Mouse (Mus musculus) lung, postnatal 25 days (tissue): ENCODE measurements around the gene Wdr13.
"Not testable (repeated sequence)": the region's sequence is repeated elsewhere in the genome, so short reads cannot be mapped to it uniquely, and the experiment has no call there.

ENCODE experiments used
- DNase-seq: peaks from one replicate; pipeline ENCODE4 v3.0.0; 2022; ENCODE audit warnings: low spot score

Gene Wdr13

DNA sequence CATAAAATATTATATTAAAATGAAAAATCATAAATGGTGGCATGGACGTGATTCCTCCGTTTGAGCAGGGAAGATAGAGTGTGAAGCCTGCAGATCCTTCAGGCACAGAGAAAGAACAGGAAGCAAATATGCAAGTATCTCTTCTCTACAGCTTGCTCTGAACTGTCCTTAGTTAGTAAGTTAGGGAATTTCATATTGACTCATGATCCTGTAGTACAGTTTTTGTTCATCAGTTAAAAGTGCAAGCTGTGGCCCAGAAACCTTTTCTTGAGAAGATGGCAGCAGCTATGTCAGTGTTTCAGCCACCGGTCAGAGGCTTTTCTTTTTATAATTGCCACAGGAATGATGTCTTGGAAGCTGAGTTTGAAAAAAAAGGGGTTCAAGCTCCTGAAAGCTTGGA is 27.7 kb downstream of the Wdr13 start:
- no peak for DNase-seq

DNA sequence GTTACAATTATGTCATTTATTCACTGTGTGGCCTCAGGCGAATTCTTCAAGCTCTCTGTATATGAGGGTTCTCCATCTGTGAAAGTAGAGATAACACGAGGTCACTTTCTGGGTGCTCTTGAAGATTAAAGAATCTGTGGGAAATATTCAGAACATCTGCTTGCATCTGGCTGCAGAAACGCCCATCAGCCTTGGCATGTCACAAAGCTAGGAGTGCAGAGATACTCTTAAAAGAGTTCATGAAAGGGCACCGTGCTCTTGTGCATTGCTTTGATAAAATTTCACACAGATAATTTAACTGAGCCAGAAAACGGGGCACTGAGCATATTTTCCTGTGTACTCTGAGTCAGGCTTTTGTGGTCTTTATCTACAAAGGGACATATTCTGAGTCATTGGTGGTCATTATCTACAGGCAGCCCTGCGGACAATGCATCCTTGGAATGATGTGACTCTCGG is 30.5 kb downstream of the Wdr13 start:
- no peak for DNase-seq

DNA sequence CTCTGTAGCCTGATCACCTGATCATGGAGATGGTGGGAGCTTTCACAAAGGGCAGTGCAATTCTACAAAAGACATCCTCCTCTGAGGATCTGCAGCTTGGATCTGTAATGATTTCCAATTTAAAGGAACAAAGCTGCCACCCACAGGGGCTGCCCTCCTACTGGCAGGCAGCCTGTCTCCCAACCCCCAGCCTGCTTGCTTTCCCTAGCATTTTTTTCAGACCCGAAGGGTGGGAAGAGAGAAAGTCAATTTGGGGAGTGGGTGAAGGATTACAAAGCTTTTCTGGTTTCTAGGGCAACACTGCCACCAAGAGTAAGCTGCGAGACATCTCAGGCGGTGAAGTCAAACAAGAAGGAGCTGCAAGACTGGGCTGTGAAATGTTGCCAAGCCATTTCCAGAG is 31.7 kb downstream of the Wdr13 start:
- DNase-seq, result no peak

DNA sequence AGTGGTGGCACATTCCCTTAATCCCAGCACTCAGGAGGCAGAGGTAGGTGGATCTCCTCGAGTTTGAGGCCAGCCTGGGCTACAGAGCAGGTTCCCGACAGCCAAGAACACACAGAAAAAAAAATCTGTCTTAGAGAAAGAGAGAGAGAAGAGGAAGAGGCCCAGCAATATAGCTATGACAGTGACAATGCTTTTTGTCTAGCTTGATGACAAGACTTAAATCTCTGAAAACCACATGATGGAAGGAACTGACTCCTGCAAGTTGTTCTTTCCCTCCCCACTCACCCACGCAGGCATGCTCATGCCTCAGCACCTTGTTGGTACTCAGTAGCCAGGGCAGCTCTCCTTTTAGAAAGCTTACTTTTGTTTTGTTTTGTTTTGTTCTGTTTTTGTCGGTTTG is 33.3 kb downstream of the Wdr13 start:
- no peak for DNase-seq

DNA sequence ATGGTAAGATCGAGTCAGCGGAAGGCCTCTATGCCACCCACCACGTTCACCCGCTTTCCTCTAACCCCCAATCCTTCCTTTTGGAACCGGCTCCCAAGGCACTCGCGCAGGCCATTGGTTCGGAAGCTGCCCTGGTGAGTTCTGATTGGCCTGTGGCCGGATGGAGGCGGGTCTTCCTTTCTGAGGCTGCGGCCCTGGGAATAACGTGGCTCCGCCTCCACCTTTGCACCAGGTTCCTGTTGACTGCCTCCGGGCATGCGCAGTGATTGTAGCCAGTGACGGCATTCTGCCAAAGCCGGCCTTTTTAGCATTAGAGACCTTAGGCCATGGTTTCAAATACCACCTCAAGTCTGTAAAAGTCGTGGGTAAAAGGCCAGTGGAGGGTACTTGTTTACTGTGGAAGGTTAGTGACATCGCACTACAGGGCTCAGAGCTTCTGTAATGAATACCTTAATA is 35.9 kb downstream of the Wdr13 start:
- peak; percentile 97 for DNase-seq

DNA sequence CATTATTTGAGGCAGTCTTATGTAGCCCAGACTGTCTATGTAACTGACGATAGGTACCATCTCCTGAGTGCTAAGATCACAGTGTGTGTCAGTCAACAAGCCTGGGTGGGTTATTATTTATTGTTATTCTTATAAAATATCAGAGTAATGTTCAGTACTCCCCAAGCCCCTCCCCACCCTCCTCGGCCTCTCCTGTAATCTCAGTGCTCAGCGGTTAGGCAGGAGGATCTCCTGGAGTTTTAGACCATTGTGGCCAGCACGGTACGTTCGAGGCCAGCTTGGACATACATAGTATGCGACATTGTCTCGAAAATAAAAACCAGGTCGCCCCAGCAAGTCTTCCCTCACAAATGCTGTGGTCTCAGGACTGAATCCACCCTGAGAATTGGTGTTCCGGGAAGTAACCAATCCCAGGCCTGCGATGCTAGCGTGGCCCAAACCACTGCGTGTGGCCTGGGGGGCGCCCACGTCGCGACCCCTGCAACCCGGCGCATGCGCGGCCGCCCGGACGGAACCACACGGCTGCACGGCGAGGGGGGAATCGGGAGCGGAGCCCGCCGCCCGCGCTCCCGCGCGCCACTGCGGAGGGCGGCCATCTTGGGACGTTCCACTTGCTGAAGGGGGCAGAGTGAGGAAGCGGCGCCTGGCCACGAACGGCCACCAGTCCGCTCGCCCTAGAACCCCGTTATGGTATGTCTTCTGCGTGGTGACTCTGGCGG is 36.5 kb downstream of the Wdr13 start:
- peak; percentile 84 for DNase-seq

DNA sequence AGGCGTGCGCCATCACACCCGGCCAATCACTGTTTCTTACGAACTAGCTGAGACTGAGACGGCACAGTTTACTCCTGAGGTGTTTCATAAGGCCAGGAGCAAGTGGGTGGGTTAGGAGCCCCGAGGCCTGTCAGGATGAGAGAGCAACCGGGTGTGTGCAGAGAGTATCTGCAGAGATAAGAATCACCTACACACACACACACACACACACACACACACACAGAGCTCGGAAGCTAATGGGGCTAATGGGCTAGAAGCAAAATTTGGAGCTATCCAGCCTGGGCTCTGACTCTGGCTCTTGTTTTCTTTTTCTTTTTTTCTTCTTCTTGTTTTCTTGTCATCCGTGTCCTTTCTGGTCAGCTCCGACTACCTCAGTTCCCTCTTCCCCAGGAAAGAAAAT is 37.1 kb downstream of the Wdr13 start:
- no peak for DNase-seq

DNA sequence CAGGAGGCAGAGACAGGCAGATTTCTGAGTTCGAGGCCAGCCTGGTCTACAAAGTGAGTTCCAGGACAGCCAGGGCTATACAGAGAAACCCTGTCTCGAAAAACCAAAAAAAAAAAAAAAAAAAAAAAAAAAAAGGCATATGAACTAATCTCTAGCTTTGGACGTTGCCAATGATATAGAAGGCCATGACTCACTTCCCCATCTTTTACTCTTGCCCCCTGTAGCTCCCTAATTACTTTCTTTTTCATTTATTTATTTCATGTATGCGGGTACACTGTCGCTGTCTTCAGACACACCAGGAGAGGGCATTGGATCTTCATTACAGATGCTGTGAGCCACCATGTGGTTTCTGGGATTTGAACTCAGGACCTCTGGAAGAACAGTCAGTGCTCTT is 41.7 kb downstream of the Wdr13 start:
- not testable (repeated sequence) for DNase-seq

DNA sequence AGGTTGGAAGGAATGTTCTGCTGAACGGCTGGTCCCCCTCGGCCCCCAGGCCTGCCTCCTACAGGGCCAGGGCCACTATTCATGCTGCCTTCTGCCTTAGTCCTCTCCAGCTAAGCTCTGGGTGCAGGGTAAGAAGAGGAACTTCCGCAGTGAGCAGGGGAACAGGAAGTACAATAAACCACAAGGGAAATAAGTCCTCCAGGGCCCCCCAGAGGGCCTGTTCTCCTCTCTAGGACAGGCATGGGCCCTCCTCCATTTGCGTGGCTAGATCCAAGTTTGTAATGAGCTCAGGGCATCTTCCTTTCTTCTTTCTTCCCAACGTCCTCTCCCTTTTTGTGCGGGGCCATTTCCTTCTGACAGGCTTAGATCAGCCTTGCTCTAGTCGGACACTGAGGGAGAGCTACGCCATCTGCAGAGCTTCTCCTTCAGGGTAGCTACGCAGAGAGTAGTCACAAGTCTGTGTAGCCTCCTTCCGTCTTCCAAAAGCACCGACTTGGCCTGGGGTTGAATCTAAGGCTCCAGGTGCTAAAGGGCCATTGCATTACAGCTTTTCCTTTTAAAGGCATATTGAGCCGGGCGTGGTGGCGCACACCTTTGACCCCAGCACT is 42.2 kb downstream of the Wdr13 start, which contains the start of gene Was:
Gene Was (minus strand): TSS at position 153 of the 608 bp plus-strand sequence.
- DNase-seq, result peak; percentile 39

DNA sequence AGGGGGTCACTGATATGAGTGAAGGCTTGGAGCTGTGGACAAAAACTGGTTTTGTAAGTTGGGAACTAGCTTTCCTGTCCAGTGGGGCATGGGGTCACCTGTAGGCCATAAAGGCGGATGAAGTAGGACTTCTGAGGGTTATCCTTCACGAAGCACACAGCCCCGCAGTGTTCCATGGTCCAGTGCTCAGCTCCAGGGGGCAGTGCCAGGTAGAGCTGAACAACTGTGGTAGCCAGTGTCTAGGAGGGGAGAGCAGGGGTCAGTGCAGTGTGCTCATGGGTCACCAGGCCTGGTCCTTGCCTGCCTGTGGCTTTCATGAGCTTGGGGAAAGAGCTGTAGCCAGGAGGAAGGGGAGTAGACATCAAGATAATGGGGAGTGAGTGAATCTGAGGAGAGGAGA is 42.9 kb downstream of the Wdr13 start:
- DNase-seq, result no peak

DNA sequence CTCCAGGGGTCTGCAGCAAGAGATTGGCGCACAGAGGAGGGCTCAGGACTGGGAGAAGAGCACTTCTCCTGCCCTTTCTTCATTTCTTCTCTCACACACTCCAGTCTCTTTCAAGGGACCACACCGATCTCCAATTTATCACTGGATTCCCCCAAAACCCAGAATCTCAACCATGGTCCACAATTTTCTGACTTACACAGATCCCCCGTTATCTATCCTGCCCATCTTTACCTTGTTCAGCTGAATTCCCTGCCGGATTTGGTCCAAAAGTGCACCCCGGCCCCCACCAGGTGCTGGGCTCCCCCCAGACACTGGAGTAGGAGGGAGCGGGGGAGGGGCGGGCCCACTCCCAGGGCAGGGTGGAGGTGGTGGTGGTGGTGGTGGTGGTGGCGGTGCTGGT is 47.1 kb downstream of the Wdr13 start:
- DNase-seq, result no peak

DNA sequence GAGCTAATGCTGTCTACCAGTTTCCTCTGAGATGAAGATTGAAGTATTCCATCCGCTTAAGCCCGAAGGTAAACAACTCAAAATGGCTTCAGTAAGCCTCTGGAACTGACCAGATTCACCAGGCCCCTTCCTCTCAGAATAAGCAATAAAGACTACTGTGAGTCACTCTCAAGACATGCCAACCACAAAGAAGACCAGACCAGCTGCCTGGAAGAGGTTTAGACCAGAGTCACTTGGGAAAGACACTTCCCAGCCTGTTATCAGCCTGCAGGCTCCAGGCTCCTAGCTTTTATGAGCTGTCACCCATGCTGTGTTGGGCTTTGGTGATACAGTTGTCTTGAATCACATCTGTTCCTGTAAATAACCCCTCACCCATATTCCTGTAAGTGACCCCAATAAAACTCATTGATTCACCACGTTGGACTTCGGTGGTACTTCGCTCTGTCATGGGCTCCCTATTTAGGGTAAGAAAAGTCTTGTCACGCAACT is 47.9 kb downstream of the Wdr13 start:
- DNase-seq, result no peak

DNA sequence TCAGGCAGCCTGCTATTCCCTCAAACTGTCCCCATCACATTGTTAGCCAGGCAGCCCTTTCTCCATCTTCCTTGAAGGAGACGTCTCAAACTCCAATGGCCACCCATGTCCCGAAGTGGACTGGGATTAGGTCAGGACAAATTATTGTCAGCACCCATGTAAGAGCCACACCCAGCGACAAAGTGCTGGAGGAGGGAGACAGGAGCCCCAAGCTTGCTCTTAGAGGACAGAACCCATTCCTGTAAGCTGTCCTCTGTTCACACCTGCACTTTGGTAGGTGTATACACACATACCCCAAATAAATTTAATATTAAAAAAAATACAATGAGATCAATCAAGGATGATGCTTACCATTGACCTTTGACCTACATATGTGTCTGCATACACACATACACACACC is 57.6 kb downstream of the Wdr13 start:
- no peak for DNase-seq

DNA sequence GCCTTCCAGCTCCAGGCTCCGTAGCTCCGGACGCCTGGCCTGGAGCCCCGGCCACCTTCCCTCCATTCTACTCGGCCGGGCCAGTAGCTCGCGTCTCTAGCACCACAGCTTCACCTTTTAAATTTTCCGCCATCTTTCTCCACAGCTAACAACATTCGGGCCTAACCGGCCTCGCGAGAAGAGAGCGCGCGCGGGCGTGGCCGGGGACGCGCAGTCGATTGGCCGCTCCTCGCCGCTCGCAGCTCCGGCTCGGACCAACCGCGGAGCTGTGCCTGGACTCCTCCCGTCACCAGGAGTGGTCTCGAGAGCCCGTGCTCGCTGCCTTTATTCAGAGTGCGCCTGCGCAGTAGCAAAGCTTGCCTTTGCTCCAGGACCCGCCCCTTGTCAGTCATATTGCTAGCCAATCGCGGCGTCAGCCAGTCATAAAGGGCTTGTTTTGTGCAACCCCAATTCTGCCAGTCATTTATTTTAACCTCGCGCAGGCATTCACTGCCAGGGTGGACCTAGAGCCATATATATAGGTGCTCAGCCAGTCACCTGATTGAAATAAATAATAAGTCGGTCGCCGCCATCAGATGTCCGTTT is 58.2 kb downstream of the Wdr13 start, which contains the start of gene Suv39h1:
Gene Suv39h1 (minus strand): TSS at position 331 of the 585 bp plus-strand sequence.
- peak; percentile 96 for DNase-seq

DNA sequence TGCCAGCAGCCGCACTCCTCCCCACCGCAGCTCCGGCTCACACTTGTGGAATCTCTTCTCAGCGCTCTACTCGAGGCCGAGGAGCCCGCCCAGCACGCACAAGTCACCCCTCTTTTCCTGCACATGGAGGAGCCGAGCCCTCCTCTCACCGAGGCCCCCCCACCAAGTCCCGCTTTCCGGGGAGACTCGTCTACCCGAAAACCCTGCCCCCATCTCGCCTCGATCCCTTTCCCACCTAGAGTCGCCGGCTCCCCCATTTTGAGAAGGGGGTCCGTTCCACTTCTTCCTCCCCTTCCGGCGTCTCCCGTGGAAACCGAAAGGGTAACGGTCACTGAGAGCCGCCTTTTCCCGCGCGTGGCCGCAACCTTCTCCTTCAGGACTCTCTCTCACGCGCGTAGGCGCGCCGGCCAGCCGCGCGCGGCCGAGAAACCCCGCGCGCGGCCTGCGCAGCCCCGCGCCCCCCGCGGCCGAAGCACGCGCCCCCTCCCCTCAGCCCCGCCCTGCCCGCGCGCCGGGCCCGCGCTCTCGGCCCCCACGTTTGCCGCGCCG is 58.7 kb downstream of the Wdr13 start:
- DNase-seq, result no peak
